Mouse (Mus musculus): ENCODE results near the gene Sdr39u1. TPM values are rescaled to one million over a fixed set of nuclear protein-coding genes. Genes with fewer than 3 reads are reported as not detected.

Gene Sdr39u1
- polyA plus RNA-seq, 1 experiment from 2014 or later = 72.5 TPM

- DNase-seq (ENCODE audit: low spot score) = peak; percentile 69
Observed at GRCm38 (mm10) chr14:55884713-55885113, 15.4 kb downstream of the Sdr39u1 start, which contains the start of gene Khnyn. TSS of gene Khnyn (plus strand) at chr14:55884947.

GRCm38 (mm10) chr14:55884166-55884565 is 15.9 kb downstream of the Sdr39u1 start, which contains the start of gene Cbln3:
TSS of gene Cbln3 (minus strand) at chr14:55884392.
- DNase-seq (ENCODE audit: low spot score) = no peak

GRCm38 (mm10) chr14:55883663-55884062 is 16.4 kb downstream of the Sdr39u1 start:
- no peak for DNase-seq (ENCODE audit: low spot score)

- DNase-seq (ENCODE audit: low spot score) = no peak
Observed at GRCm38 (mm10) chr14:55883149-55883661, 16.9 kb downstream of the Sdr39u1 start.

- peak; percentile 17 for DNase-seq (ENCODE audit: low spot score)
Observed at GRCm38 (mm10) chr14:55882171-55882641, 17.9 kb downstream of the Sdr39u1 start.

- DNase-seq (ENCODE audit: low spot score) = no peak
Observed at GRCm38 (mm10) chr14:55880982-55881381, 19.1 kb downstream of the Sdr39u1 start.

- DNase-seq (ENCODE audit: low spot score) = peak; percentile 83
Observed at GRCm38 (mm10) chr14:55879623-55880022, 20.5 kb downstream of the Sdr39u1 start.

- no peak for DNase-seq (ENCODE audit: low spot score)
Observed at GRCm38 (mm10) chr14:55878316-55878940, 21.7 kb downstream of the Sdr39u1 start.

- no peak for DNase-seq (ENCODE audit: low spot score)
Observed at GRCm38 (mm10) chr14:55877469-55878315, 22.4 kb downstream of the Sdr39u1 start.

- peak; percentile 63 for DNase-seq (ENCODE audit: low spot score)
Observed at GRCm38 (mm10) chr14:55873714-55874683, 26.1 kb downstream of the Sdr39u1 start.

GRCm38 (mm10) chr14:55873242-55873713 is 26.8 kb downstream of the Sdr39u1 start:
- no peak for DNase-seq (ENCODE audit: low spot score)

- DNase-seq (ENCODE audit: low spot score) = no peak
Observed at GRCm38 (mm10) chr14:55872551-55872950, 27.5 kb downstream of the Sdr39u1 start.

- no peak for DNase-seq (ENCODE audit: low spot score)
Observed at GRCm38 (mm10) chr14:55872039-55872438, 28.1 kb downstream of the Sdr39u1 start.

- DNase-seq (ENCODE audit: low spot score) = no peak
Observed at GRCm38 (mm10) chr14:55869538-55869937, 30.6 kb downstream of the Sdr39u1 start.

GRCm38 (mm10) chr14:55868230-55869026 is 31.7 kb downstream of the Sdr39u1 start:
- DNase-seq (ENCODE audit: low spot score) = no peak

GRCm38 (mm10) chr14:55866962-55867361 is 33.1 kb downstream of the Sdr39u1 start:
- DNase-seq (ENCODE audit: low spot score) = no peak

GRCm38 (mm10) chr14:55863773-55864172 is 36.3 kb downstream of the Sdr39u1 start:
- DNase-seq (ENCODE audit: low spot score) = peak; percentile 78

- DNase-seq (ENCODE audit: low spot score) = no peak
Observed at GRCm38 (mm10) chr14:55862970-55863369, 37.1 kb downstream of the Sdr39u1 start.

GRCm38 (mm10) chr14:55862186-55862585 is 37.9 kb downstream of the Sdr39u1 start:
- DNase-seq (ENCODE audit: low spot score) = no peak

GRCm38 (mm10) chr14:55857588-55857987 is 42.5 kb downstream of the Sdr39u1 start:
- no peak for DNase-seq (ENCODE audit: low spot score)
